ENCODE assay signal across 8 mouse cellular contexts in genomic region chr11:53931091-53931943, GRCm38 (mm10). TPM values are rescaled to one million over a fixed set of nuclear protein-coding genes. Genes with fewer than 3 reads are reported as not detected.
DNase-seq lines count a peak whose midpoint lies in the region; ATAC-seq and TF ChIP-seq lines count a peak whose summit lies in the region.
"Had no signal": no experiment of that assay in that cellular context is flagged by ENCODE, and none has a peak within 500 bp of the region (broad histone marks: within the 10 kb centered on the region; RNA-seq: fewer than 3 reads in every experiment).

No protein-coding gene starts in this region.

- peaks cover 5 to 23% of the 10 kb centered on the region in 2 experiments for H3K4me1 ChIP-seq in CH12.LX (ENCODE audit: control insufficient read depth in 1 of 2, insufficient read depth in 2 of 2)

- POLR2A ChIA-PET in Patski (lab: Charles Lee) = interaction anchor here (0.5 kb wide), 1 partner anchor 231 kb away, joined by 6 read pairs; no protein-coding TSS in a partner anchor

- dilution Hi-C loops in CH12.LX (cut with MboI; ENCODE audit: extremely low pct_ligation_motif_present, extremely low pct_unique_long_range_greater_than_20kb, low sequenced_read_pairs) = no loop called here

- H3K9ac ChIP-seq in CH12.LX (ENCODE audit: insufficient read depth, low read depth) = no peak overlapping the region

- DNase-seq in CH12.LX (ENCODE audit: extremely low read depth) = peak; percentile 73
- DNase-seq in Patski (ENCODE audit: low read depth, low spot score) = no peak
- peak; percentile 64 for DNase-seq in cerebellum, adult 9-11 months
- peak; percentile 20 to 40 for DNase-seq in gastrocnemius, postnatal 36 days
- DNase-seq in layer of hippocampus, adult 8-10 months (ENCODE audit: low spot score in 2 of 2) = peak; percentile 14 to 48
- DNase-seq in spleen, postnatal 10 days (ENCODE audit: low spot score in 2 of 2) = peak; percentile 39 to 50

- TF ChIP-seq POLR2A in CH12.LX (IDR thresholded peaks at IDR 0.05; ENCODE audit: low read depth, low read length) = no peak

- in situ Hi-C loops in CH12.LX (cut with MboI; ENCODE audit: low pct_ligation_motif_present, low pct_unique_long_range_greater_than_20kb, low sequenced_read_pairs) (loop anchor here (10.0 kb wide), 1 partner anchor 63 kb away; no protein-coding TSS in a partner anchor), Patski (cut with MboI; ENCODE audit: low pct_unique_long_range_greater_than_20kb) (loop anchor here (5.0 to 10.0 kb wide), 3 partner anchors 66 to 323 kb away; no protein-coding TSS in a partner anchor)

- TF ChIP-seq RAD21 in CH12.LX (IDR thresholded peaks at IDR 0.05; ENCODE audit: low read depth, low read length) = peak; percentile 77

- peak; percentile 52 for TF ChIP-seq EP300 in CH12.LX (IDR thresholded peaks at IDR 0.05; ENCODE audit: low read length)

- no peaks in the 10 kb centered on the region for H3K36me3 ChIP-seq in CH12.LX (replicated peaks in 1 of 2; ENCODE audit: control insufficient read depth in 1 of 2, insufficient read depth in 1 of 2, low read length in 1 of 2)

- CTCF ChIA-PET in Patski (lab: Charles Lee) = interaction anchor here (0.7 to 2.0 kb wide), 7 partner anchors 45 to 212 kb away, joined by 3 to 7 read pairs (median 4); no protein-coding TSS in a partner anchor

- intact Hi-C loops in gastrocnemius, postnatal 36 days (cut with DNase I) = loop anchor here (5.0 to 10.0 kb wide), 3 partner anchors 71 to 323 kb away; no protein-coding TSS in a partner anchor

- no peak overlapping the region for H3K4me3 ChIP-seq in CH12.LX (replicated peaks in 1 of 3; ENCODE audit: low read depth in 2 of 3, low read length in 2 of 3, poor library complexity in 1 of 3)

- ATAC-seq in Patski = no peak
- ATAC-seq in megakaryocyte, adult 5-6 weeks (ENCODE audit: poor library complexity, severe bottlenecking) = peak; percentile 67; the same call in 1 of the 2 replicates

- TF ChIP-seq CTCF in CH12.LX (conservative IDR thresholded peaks at IDR 0.05 in 1 of 2, IDR thresholded peaks at IDR 0.05 in 1 of 2; ENCODE audit: low read depth in 2 of 2, low read length in 2 of 2) (peak; percentile 77 to 93), Patski (IDR thresholded peaks at IDR 0.05) (peak; percentile 71)

- no peak overlapping the region for H3K27ac ChIP-seq in CH12.LX (ENCODE audit: insufficient read depth, low read depth)
- H3K27ac ChIP-seq: macrophage had no signal

- H3K79me2 ChIP-seq in CH12.LX (replicated peaks; ENCODE audit: control insufficient read depth, extremely low read depth, insufficient read depth, poor library complexity, severe bottlenecking) = no peaks in the 10 kb centered on the region

- peak overlapping the region; percentile 86 for H3K4me2 ChIP-seq in CH12.LX (ENCODE audit: insufficient read depth, low read depth, poor library complexity, severe bottlenecking)

- no peaks in the 10 kb centered on the region for H3K9me3 ChIP-seq in CH12.LX (replicated peaks; ENCODE audit: low read length)

- peaks cover 1% of the 10 kb centered on the region for H3K27me3 ChIP-seq in CH12.LX (replicated peaks)
- H3K27me3 ChIP-seq in Patski = no peaks in the 10 kb centered on the region

TF ChIP-seq in CH12.LX, 34 proteins besides CTCF, POLR2A, EP300 and RAD21:
- peak; percentile 61 for TF ChIP-seq MXI1 (IDR thresholded peaks at IDR 0.05; ENCODE audit: low read depth, low read length)
- TF ChIP-seq NELFE (IDR thresholded peaks at IDR 0.05; ENCODE audit: low read depth, low read length) = no peak
- no peak for TF ChIP-seq CHD1 (IDR thresholded peaks at IDR 0.05; ENCODE audit: low read depth, low read length)
- 0 out of 2 replicates have a peak, but pooled peaks have one; percentile 11 for TF ChIP-seq ETS1 (conservative IDR thresholded peaks at IDR 0.05; ENCODE audit: low read depth, low read length)
- no peak for TF ChIP-seq MAFK (IDR thresholded peaks at IDR 0.05; ENCODE audit: insufficient replicate concordance, low read length)
- TF ChIP-seq ZKSCAN1 (IDR thresholded peaks at IDR 0.05; ENCODE audit: borderline replicate concordance, low read depth, low read length) = no peak
- TF ChIP-seq SMC3 (IDR thresholded peaks at IDR 0.05; ENCODE audit: low read depth, low read length) = peak; percentile 71
- 0 out of 2 replicates have a peak, but pooled peaks have one; percentile 28 for TF ChIP-seq RCOR1 (conservative IDR thresholded peaks at IDR 0.05; ENCODE audit: low read depth, low read length)
- TF ChIP-seq HCFC1 (IDR thresholded peaks at IDR 0.05; ENCODE audit: low read depth, low read length) = peak; percentile 16; the same call in 1 of the 2 replicates
- TF ChIP-seq MAX (IDR thresholded peaks at IDR 0.05; ENCODE audit: low read length) = 0 out of 2 replicates have a peak, but pooled peaks have one; percentile 11
- peak; percentile 83 for TF ChIP-seq SIN3A (IDR thresholded peaks at IDR 0.05; ENCODE audit: low read length)
- peak; percentile 53; the same call in 1 of the 2 replicates for TF ChIP-seq MEF2A (IDR thresholded peaks at IDR 0.05; ENCODE audit: borderline replicate concordance, low read depth, low read length)
- TF ChIP-seq CHD2 (IDR thresholded peaks at IDR 0.05; ENCODE audit: low read length) = peak; percentile 76
- peak; percentile 42; the same call in 1 of the 2 replicates for TF ChIP-seq TCF12 (IDR thresholded peaks at IDR 0.05; ENCODE audit: low read depth, low read length)
- peak; percentile 41; the same call in 1 of the 2 replicates for TF ChIP-seq MAZ (IDR thresholded peaks at IDR 0.05; ENCODE audit: low read depth, low read length)
- TF ChIP-seq NRF1 (IDR thresholded peaks at IDR 0.05; ENCODE audit: low read depth, low read length) = no peak
- TF ChIP-seq POLR2AphosphoS2 (IDR thresholded peaks at IDR 0.05; ENCODE audit: low read depth, low read length) = no peak
- 0 out of 2 replicates have a peak, but pooled peaks have one; percentile 17 for TF ChIP-seq ELF1 (IDR thresholded peaks at IDR 0.05; ENCODE audit: low read depth, low read length)
- peak; percentile 50; the same call in 1 of the 2 replicates for TF ChIP-seq BHLHE40 (IDR thresholded peaks at IDR 0.05; ENCODE audit: low read depth, low read length)

RNA-seq across cellular contexts. Expression of gene Slc22a5, which starts 39.9 kb away (rescaled TPM):
- total RNA-seq in CH12.LX (2012; rRNA removed) (5.3 and 6.7 TPM in 2 replicates), CH12.LX (2014; rRNA removed) (6.2 and 6.4 TPM in 2 replicates)
- polyA plus RNA-seq in CH12.LX (2012; ENCODE audit: insufficient read length, low read depth) (5.6 and 7.1 TPM in 2 replicates), Patski (2021) (26.7 TPM)
- 10 to 100 TPM in 1 of 2 experiments, 1 to 10 TPM in 1; 7.7 to 12.8 TPM for total RNA-seq in gastrocnemius, postnatal 36 days (2021)
- 10 to 100 TPM; 11.4 to 13.4 (median 12.1) TPM for total RNA-seq in layer of hippocampus, adult 8-10 months (2022)
- total RNA-seq in megakaryocyte, adult 5-6 weeks (2015) = 4.7 and 5.5 TPM in 2 replicates
- total RNA-seq in megakaryocyte, adult 5-6 weeks (2017) = 4.6 and 6.6 TPM in 2 replicates

RNA-seq across cellular contexts. Expression of gene Slc22a21, which starts 48.8 kb away (rescaled TPM):
- total RNA-seq in CH12.LX (2012; rRNA removed) (not detected in 2 replicates), CH12.LX (2014; rRNA removed) (not detected in 2 replicates)
- polyA plus RNA-seq in CH12.LX (2012; ENCODE audit: insufficient read length, low read depth) (not detected in 2 replicates), Patski (2021) (3.4 TPM)
- total RNA-seq in gastrocnemius, postnatal 36 days (2021) = under 1 TPM; 0.67 to 0.99 TPM
- total RNA-seq in layer of hippocampus, adult 8-10 months (2022) = 1 to 10 TPM; 1.1 to 2.4 (median 1.5) TPM
- total RNA-seq in megakaryocyte, adult 5-6 weeks (2015) = 1.3 and 1.5 TPM in 2 replicates
- total RNA-seq in megakaryocyte, adult 5-6 weeks (2017) = 0.44 and 0.77 TPM in 2 replicates
